Mouse (Mus musculus) CH12.LX (cell line): Measurements from ENCODE around the gene Ago4. TPM values are rescaled to one million over a fixed set of nuclear protein-coding genes. Genes with fewer than 3 reads are reported as not detected.

ENCODE experiments used
- DNase-seq: peaks from one replicate; pipeline ENCODE4 v3.0.0-alpha.2; 2013; ENCODE audit errors: extremely low read depth
- H3K27ac ChIP-seq: 2 replicates; pipeline ENCODE4 v1.5.1; 2012; ENCODE audit warnings: low read depth, mild to moderate bottlenecking, control low read depth, moderate library complexity; ENCODE audit not compliant: insufficient read depth
- H3K27me3 ChIP-seq: replicated peaks from 2 replicates; pipeline ENCODE3; 2012; ENCODE audit warnings: inconsistent platforms
- H3K36me3 ChIP-seq, 2 experiments: replicated peaks in 1 of 2; 2 replicates each; pipeline versions ENCODE3 to v1.6.1; 2012; ENCODE audit warnings: inconsistent platforms in 1 of 2, low read length in 1 of 2, mild to moderate bottlenecking in 1 of 2, mixed read lengths in 1 of 2, moderate library complexity in 1 of 2; ENCODE audit not compliant: control insufficient read depth in 1 of 2, insufficient read depth in 1 of 2
- H3K4me1 ChIP-seq, 2 experiments: 2 replicates each; pipeline ENCODE4 v1.6.1; 2012; ENCODE audit warnings: inconsistent platforms in 1 of 2, moderate library complexity in 1 of 2; ENCODE audit not compliant: insufficient read depth in 2 of 2, control insufficient read depth in 1 of 2
- H3K4me2 ChIP-seq: 2 replicates; pipeline ENCODE4 v1.6.1; 2012; ENCODE audit warnings: low read depth, mild to moderate bottlenecking, control low read depth; ENCODE audit not compliant: poor library complexity, insufficient read depth, severe bottlenecking
- H3K4me3 ChIP-seq, 3 experiments: fragments of 150-350 bp in 1 of 3; sonication (generic) in 1 of 3; replicated peaks in 1 of 3; 2 replicates each; pipeline versions ENCODE3 to v1.5.1; 2011 to 2012; ENCODE audit warnings: low read depth in 2 of 3, low read length in 2 of 3, mild to moderate bottlenecking in 2 of 3, moderate library complexity in 2 of 3, control low read depth in 1 of 3, improper control_type of control experiment in 1 of 3, inconsistent platforms in 1 of 3, mixed read lengths in 1 of 3; ENCODE audit not compliant: poor library complexity in 1 of 3
- H3K79me2 ChIP-seq: replicated peaks from 2 replicates; pipeline ENCODE4 v1.6.1; 2012; ENCODE audit warnings: mild to moderate bottlenecking, moderate library complexity; ENCODE audit not compliant: control insufficient read depth, poor library complexity, insufficient read depth, severe bottlenecking; ENCODE audit errors: extremely low read depth
- H3K9ac ChIP-seq: 2 replicates; pipeline ENCODE4 v1.6.1; 2012; ENCODE audit warnings: low read depth, mild to moderate bottlenecking, control low read depth, moderate library complexity; ENCODE audit not compliant: insufficient read depth
- H3K9me3 ChIP-seq: replicated peaks from 2 replicates; pipeline ENCODE3; 2012; ENCODE audit warnings: low read length, inconsistent platforms, mixed read lengths
- BHLHE40 ChIP-seq: IDR thresholded peaks from 2 replicates; pipeline ENCODE4 v1.6.1; 2011; ENCODE audit warnings: mild to moderate bottlenecking, low read depth, low read length, improper control_type of control experiment
- ETS1 ChIP-seq: conservative IDR thresholded peaks from 2 replicates; pipeline ENCODE4 v1.6.1; 2012; ENCODE audit warnings: low read depth, mild to moderate bottlenecking, inconsistent platforms, low read length, improper control_type of control experiment, moderate library complexity
- HCFC1 ChIP-seq: IDR thresholded peaks from 2 replicates; pipeline ENCODE4 v1.6.1; 2012; ENCODE audit warnings: low read depth, mild to moderate bottlenecking, inconsistent platforms, low read length, improper control_type of control experiment
- IRF4 ChIP-seq: IDR thresholded peaks from 2 replicates; pipeline ENCODE4 v1.6.1; 2014; ENCODE audit warnings: low read depth, mild to moderate bottlenecking, inconsistent platforms, low read length, improper control_type of control experiment
- JUN ChIP-seq: IDR thresholded peaks from 2 replicates; pipeline ENCODE4 v1.6.1; 2011; ENCODE audit warnings: low read depth, mild to moderate bottlenecking, low read length, improper control_type of control experiment, moderate library complexity; ENCODE audit not compliant: insufficient read depth
- JUND ChIP-seq: conservative IDR thresholded peaks from 2 replicates; pipeline ENCODE4 v1.6.1; 2011; ENCODE audit warnings: low read depth, low read length, improper control_type of control experiment
- KAT2A ChIP-seq: IDR thresholded peaks from 2 replicates; pipeline ENCODE4 v1.6.1; 2012; ENCODE audit warnings: low read length, improper control_type of control experiment, inconsistent platforms; ENCODE audit not compliant: insufficient replicate concordance
- MAX ChIP-seq: IDR thresholded peaks from 2 replicates; pipeline ENCODE4 v1.6.1; 2011; ENCODE audit warnings: low read length, improper control_type of control experiment
- MAZ ChIP-seq: IDR thresholded peaks from 2 replicates; pipeline ENCODE4 v1.6.1; 2012; ENCODE audit warnings: low read depth, mild to moderate bottlenecking, inconsistent platforms, low read length, improper control_type of control experiment, moderate library complexity
- MEF2A ChIP-seq: IDR thresholded peaks from 2 replicates; pipeline ENCODE4 v1.6.1; 2014; ENCODE audit warnings: low read depth, mild to moderate bottlenecking, inconsistent platforms, low read length, improper control_type of control experiment, borderline replicate concordance
- MXI1 ChIP-seq: IDR thresholded peaks from 2 replicates; pipeline ENCODE4 v1.6.1; 2011; ENCODE audit warnings: mild to moderate bottlenecking, low read depth, low read length, improper control_type of control experiment
- NRF1 ChIP-seq: IDR thresholded peaks from 2 replicates; pipeline ENCODE4 v1.6.1; 2014; ENCODE audit warnings: low read depth, mild to moderate bottlenecking, inconsistent platforms, low read length, improper control_type of control experiment, moderate library complexity
- PAX5 ChIP-seq: IDR thresholded peaks from 2 replicates; pipeline ENCODE4 v1.6.1; 2012; ENCODE audit warnings: low read length, inconsistent platforms, mixed read lengths
- POLR2AphosphoS2 ChIP-seq: IDR thresholded peaks from 2 replicates; pipeline ENCODE4 v1.6.1; 2011; ENCODE audit warnings: low read depth, low read length, improper control_type of control experiment
- SIN3A ChIP-seq: IDR thresholded peaks from 2 replicates; pipeline ENCODE4 v1.6.1; 2012; ENCODE audit warnings: low read length, improper control_type of control experiment, inconsistent platforms
- TBP ChIP-seq: conservative IDR thresholded peaks from 2 replicates; pipeline ENCODE4 v1.6.1; 2011; ENCODE audit warnings: low read depth, low read length, improper control_type of control experiment
- TCF12 ChIP-seq: IDR thresholded peaks from 2 replicates; pipeline ENCODE4 v1.6.1; 2014; ENCODE audit warnings: low read depth, mild to moderate bottlenecking, inconsistent platforms, low read length, improper control_type of control experiment
- USF1 ChIP-seq: IDR thresholded peaks from 2 replicates; pipeline ENCODE4 v1.6.1; 2014; ENCODE audit warnings: low read depth, mild to moderate bottlenecking, inconsistent platforms, low read length, improper control_type of control experiment
- ZC3H11A ChIP-seq: IDR thresholded peaks from 2 replicates; pipeline ENCODE4 v1.6.1; 2012; ENCODE audit warnings: low read depth, mild to moderate bottlenecking, inconsistent platforms, low read length, improper control_type of control experiment
- ZKSCAN1 ChIP-seq: IDR thresholded peaks from 2 replicates; pipeline ENCODE4 v1.6.1; 2012; ENCODE audit warnings: low read depth, inconsistent platforms, low read length, improper control_type of control experiment, borderline replicate concordance
- ZMIZ1 ChIP-seq: IDR thresholded peaks from 2 replicates; pipeline ENCODE4 v1.6.1; 2012; ENCODE audit warnings: low read depth, mild to moderate bottlenecking, inconsistent platforms, low read length, improper control_type of control experiment
- dilution Hi-C: fragments of 300-500 bp; cut with MboI; formaldehyde crosslinking; loops from 2 replicates; pipeline ENCODE4 v1.14.3; 2020; ENCODE audit warnings: low sequenced_read_pairs; ENCODE audit not compliant: extremely low pct_unique_long_range_greater_than_20kb, extremely low pct_ligation_motif_present
- in situ Hi-C: fragments of 300-500 bp; cut with MboI; formaldehyde crosslinking; loops from 3 replicates; pipeline ENCODE4 v1.14.3; 2019; ENCODE audit warnings: low sequenced_read_pairs, low pct_ligation_motif_present, low pct_unique_long_range_greater_than_20kb, mixed read lengths
- polyA plus RNA-seq: library from polyadenylated mRNA; unstranded; fragments of >175 nt; gene quantifications from 2 replicates; pipeline ENCODE4 v1.2.1, GENCODE M21; 2012; ENCODE audit warnings: low read depth; ENCODE audit not compliant: insufficient read length
- total RNA-seq, 2 experiments: library from RNA; depleted of rRNA; stranded (reverse); fragments of 300-350 nt in 1 of 2; fragments of >200 nt in 1 of 2; gene quantifications; 2 replicates each; pipeline ENCODE4 v1.2.3; 2012 to 2014

Gene Ago4
- total and polyA plus RNA-seq, 3 experiments = 1.2 to 2.6 (median 1.3) TPM

DNA sequence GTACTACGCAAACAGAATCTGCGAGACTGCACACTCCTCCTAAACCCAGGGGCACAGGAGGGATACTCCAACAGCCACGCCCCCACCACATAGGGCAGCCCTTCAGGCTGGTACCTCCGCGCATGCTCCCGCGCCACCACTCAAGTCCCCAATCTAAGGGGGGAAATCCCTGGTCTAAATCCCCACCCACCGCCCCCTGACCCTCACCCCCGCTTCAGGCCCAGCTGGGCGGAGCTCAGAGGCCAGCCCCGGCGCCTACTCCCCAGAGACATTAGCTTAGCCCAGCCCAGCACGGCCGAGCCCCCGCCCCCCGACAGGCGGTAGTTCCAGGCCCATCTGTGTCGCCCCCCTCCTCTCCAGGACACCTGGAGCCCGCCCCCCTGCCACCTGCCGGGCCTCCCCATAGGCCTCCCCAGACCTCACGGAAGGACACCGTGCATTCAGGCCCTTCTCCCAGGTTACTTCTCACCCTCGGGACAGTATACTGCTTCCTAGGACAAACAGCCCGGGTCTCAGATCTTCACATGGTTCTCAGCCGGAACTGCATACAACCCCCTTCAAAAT is 65.5 kb downstream of the Ago4 start:
- H3K4me3 ChIP-seq = peak overlapping the region; percentile 89 to 96 (median 89)
- peak overlapping the region; percentile 93 for H3K9ac ChIP-seq
- peak; percentile 93 for DNase-seq
- dilution Hi-C loops = no loop called here
- H3K27me3 ChIP-seq = no peaks in the 10 kb centered on the region
- peaks cover 18% of the 10 kb centered on the region for H3K79me2 ChIP-seq
- peaks cover 0 to 8% of the 10 kb centered on the region in 2 experiments for H3K36me3 ChIP-seq
- peak overlapping the region; percentile 73 for H3K27ac ChIP-seq
- TF ChIP-seq JUND (no peak), POLR2AphosphoS2 (no peak), IRF4 (0 out of 2 replicates have a peak, but pooled peaks have one; percentile 29), ZMIZ1 (no peak; the same call in 1 of the 2 replicates), ETS1 (peak; percentile 37; the same call in 1 of the 2 replicates), NRF1 (peak; percentile 91), HCFC1 (peak; percentile 33; the same call in 1 of the 2 replicates), PAX5 (no peak), KAT2A (0 out of 2 replicates have a peak, but pooled peaks have one; percentile 48), MXI1 (peak; percentile 23; the same call in 1 of the 2 replicates), ZKSCAN1 (no peak), MEF2A (0 out of 2 replicates have a peak, but pooled peaks have one; percentile 21), MAZ (peak; percentile 70), TCF12 (peak; percentile 53; the same call in 1 of the 2 replicates), JUN (no peak), TBP (no peak), MAX (peak; percentile 46; the same call in 1 of the 2 replicates), BHLHE40 (no peak), SIN3A (peak; percentile 49), ZC3H11A (no peak), USF1 (no peak)
- TF ChIP-seq, all 38 proteins: peak for 11
- Histone ChIP-seq H3K4me2 (peak overlapping the region; percentile 22), H3K4me1 (peaks cover 16 to 50% of the 10 kb centered on the region in 2 experiments; a peak in 3 of 4 replicates), H3K9me3 (no peaks in the 10 kb centered on the region)
- in situ Hi-C loops = loop anchor here (10.0 kb wide), 1 partner anchor 133 kb away; no protein-coding TSS in a partner anchor
